Mouse (Mus musculus) urinary bladder, postnatal 14 days (tissue): ENCODE results near the gene Kdelr2.

Experiments
- DNase-seq: peaks from one replicate; pipeline ENCODE4 v3.0.0; 2021; ENCODE audit warnings: low spot score

Kdelr2 gene

GRCm38 (mm10) chr5:143471165-143471546 lies 67.5 kb downstream of the Kdelr2 start:
- DNase-seq: no peak
